Mouse (Mus musculus) embryonic stem cell, embryonic (primary cell): Measurements from ENCODE around the gene Lipt1.

Experiments
- CTCF ChIA-PET, 4 experiments: fragments of 300-600 bp in 2 of 4; fragments of 350-600 bp in 2 of 4; sonication (Branson Sonifier 250); formaldehyde crosslinking; loops; one replicate each; lab custom pipeline; 2022; ENCODE audit warnings: inconsistent platforms in 2 of 4; lab: Charles Lee
- POLR2A ChIA-PET, 4 experiments: fragments of 300-600 bp in 2 of 4; fragments of 350-600 bp in 2 of 4; sonication (Branson Sonifier 250); formaldehyde crosslinking; loops; one replicate each; lab custom pipeline; 2022; ENCODE audit warnings: antibody characterized with exemption in 4 of 4, inconsistent platforms in 1 of 4; lab: Charles Lee

Lipt1 gene

DNA sequence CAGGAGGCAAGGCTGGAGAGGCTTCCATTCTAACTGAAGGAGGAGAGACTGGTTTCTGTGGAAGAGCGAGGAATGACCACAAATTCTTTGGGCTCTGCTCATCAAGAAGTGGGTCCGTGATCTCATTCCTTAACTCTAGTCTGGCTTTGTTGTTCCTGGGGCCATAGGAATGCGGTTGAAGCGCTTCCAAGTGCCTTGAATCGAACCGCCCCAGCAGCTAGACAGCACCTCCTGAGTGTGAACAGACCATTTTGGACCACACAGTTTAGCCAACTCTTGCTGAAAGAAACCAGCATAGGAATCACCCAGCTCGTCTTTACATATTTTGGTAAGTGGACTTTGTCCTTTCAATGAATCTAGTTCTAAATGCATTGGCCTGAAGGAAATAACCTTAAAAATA, at the start of gene Lipt1:
Gene Lipt1 (plus strand): TSS at position 35 of the 400 bp plus-strand sequence.
- CTCF ChIA-PET = interaction anchor here (0.6 to 1.3 kb wide), 8 partner anchors 114 to 769 kb away, joined by 3 to 8 read pairs (median 4); partner anchors contain the start of gene 2010300C02Rik (in 1 of the 4)
- POLR2A ChIA-PET = interaction anchor here in 3 of 4 experiments (0.6 to 3.9 kb wide), 26 partner anchors 8 to 1212 kb away, joined by 3 to 18 read pairs (median 4); partner anchors contain the start of genes Mitd1 (in 2 of the 3), Mrpl30 (in 2 of the 3), 2010300C02Rik (in 1 of the 3) and Coa5 (in 1 of the 3)

DNA sequence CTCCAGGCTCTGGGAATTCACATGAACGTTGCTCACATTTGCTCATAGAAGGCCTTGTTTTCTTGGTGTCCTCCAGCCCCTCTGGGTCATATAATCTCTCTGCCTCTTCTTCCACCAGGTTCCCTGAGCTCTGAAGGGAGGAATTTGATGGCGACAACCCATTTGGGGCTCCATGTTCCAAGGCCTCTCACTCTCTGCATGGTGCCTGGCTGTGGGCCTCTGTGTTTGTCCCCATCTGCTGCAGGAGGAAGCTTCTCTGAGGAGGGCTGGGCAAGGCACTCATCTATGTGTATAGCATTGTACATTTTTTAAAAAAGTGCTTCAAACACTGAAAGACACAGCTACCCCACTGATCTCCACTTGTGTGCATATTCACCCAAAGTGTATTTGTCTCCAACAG, 39.9 kb upstream of the Lipt1 start:
- POLR2A ChIA-PET = interaction anchor here in 1 of 4 experiments (1.0 kb wide), 1 partner anchor 90 kb away, joined by 3 read pairs; no protein-coding TSS in a partner anchor
- CTCF ChIA-PET = no interaction called here

- ChIA-PET POLR2A (interaction anchor here in 1 of 4 experiments (0.6 to 0.9 kb wide), 4 partner anchors 191 to 691 kb away, joined by 3 read pairs; no protein-coding TSS in a partner anchor), CTCF (no interaction called here)
Observed at GRCm38 (mm10) chr1:37846878-37847277, 24.7 kb upstream of the Lipt1 start.

DNA sequence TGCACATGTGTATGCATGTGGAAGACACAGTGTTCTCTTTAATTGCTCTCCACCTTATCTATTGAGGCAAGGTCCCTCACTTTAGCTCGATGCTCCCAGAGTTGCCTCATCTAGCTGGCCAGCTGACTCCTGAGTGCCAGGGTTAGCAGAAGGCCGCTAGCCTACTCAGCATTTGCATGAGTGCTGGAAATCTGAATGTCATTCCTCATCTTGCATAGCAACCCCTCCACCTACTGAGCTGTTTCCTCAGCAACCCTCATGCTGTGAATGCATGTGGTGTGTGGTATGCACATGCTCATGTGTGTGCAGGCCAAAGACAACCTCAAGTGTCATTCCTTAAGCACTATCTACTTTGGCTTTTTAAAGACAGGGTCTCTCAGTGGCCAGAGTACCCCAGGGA, 20.8 kb upstream of the Lipt1 start:
- ChIA-PET CTCF (no interaction called here), POLR2A (no interaction called here)

DNA sequence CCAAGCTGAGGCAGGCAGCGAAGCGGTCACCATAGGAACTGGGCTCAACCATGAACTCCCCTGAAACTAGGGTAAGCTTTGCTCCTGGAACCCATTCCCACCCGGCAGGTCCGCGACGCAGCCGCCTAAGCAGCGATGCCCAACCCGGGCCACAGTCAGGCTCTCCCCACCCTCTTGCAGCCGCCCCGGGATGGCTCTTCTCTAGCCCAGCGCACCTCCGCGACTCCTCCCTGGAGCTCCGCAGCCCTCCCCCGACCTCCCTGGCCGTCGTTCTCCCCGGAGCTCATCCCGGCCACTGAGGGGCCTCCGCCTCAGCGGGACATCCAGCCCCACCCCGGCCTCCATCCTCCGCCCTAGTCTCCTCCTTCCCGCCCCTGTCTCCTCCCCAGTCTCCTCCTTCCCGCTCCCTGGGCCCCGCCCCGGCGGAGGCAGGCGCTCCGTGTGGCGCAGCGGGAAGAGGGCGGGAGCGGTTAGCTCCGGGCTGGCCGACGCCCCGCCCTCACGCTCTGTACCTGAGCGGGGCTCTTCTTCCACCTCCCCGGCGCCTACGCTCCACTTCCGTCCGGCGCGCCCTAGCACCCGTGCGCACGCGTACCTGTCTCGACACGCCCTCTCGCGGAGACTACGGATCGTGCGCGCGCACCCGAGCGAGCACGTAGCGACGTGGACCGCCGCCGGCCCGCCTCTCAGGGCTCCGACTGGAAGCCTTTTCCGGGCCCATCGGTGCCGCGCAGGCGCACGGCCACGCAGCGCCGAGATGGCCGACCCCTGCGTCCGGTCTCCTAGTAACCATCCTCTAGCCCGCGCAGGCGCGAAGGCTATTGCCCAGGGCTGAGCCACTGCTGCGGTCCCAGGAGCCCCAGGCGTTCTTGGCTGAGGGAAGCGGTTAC, 6.8 kb upstream of the Lipt1 start:
- ChIA-PET CTCF (interaction anchor here in 3 of 4 experiments (0.5 to 1.9 kb wide), 18 partner anchors 39 to 1621 kb away, joined by 3 to 8 read pairs (median 4); partner anchors contain the start of genes Coa5 (in 1 of the 3) and Unc50 (in 1 of the 3)), POLR2A (interaction anchor here in 3 of 4 experiments (0.5 to 2.5 kb wide), 38 partner anchors 8 to 1810 kb away, joined by 3 to 19 read pairs (median 3); partner anchors contain the start of genes Mitd1 (in 3 of the 3), Mrpl30 (in 3 of the 3), Coa5 (in 2 of the 3) and Unc50 (in 2 of the 3))

GRCm38 (mm10) chr1:37865401-37866215, 5.9 kb upstream of the Lipt1 start:
- ChIA-PET POLR2A (interaction anchor here in 3 of 4 experiments (0.6 to 2.5 kb wide), 24 partner anchors 10 to 653 kb away, joined by 3 to 19 read pairs (median 4); partner anchors contain the start of genes Coa5 (in 2 of the 3), Mitd1 (in 2 of the 3), Mrpl30 (in 2 of the 3) and Unc50 (in 2 of the 3)), CTCF (interaction anchor here in 3 of 4 experiments (0.5 to 1.9 kb wide), 11 partner anchors 38 to 1619 kb away, joined by 3 to 8 read pairs (median 4); no protein-coding TSS in a partner anchor)

GRCm38 (mm10) chr1:37866286-37866685, 5.3 kb upstream of the Lipt1 start, which contains the start of gene Tsga10:
Gene Tsga10, minus strand, starts transcription at chr1:37866429.
- CTCF ChIA-PET = interaction anchor here in 1 of 4 experiments (1.0 to 1.3 kb wide), 2 partner anchors 175 to 219 kb away, joined by 3 to 4 read pairs; no protein-coding TSS in a partner anchor
- POLR2A ChIA-PET = interaction anchor here in 2 of 4 experiments (0.6 to 2.5 kb wide), 3 partner anchors 25 to 402 kb away, joined by 3 to 10 read pairs (median 3); partner anchors contain the start of genes Mitd1 (in 1 of the 2) and Mrpl30 (in 1 of the 2)

DNA sequence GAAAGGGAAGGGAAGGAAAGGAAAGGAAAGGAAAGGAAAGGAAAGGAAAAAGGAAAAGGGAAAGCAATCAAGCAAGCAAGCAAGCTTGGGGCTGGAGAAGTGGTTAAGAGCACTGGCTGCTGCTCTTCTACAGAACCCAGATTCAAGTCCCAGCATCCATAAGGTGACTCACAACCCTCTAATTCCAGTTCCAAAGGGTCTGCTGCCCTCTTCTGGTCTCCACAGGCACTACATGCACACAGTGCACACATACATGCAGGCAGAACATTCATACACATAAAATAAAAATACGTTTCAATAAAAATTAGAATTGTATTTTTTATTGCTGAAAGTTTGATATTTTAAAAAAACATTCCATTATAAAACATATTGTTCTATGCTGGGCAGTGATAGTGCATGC, 4.5 kb upstream of the Lipt1 start:
- CTCF ChIA-PET = interaction anchor here in 1 of 4 experiments (1.0 to 1.3 kb wide), 2 partner anchors 176 to 220 kb away, joined by 3 to 4 read pairs; no protein-coding TSS in a partner anchor

DNA sequence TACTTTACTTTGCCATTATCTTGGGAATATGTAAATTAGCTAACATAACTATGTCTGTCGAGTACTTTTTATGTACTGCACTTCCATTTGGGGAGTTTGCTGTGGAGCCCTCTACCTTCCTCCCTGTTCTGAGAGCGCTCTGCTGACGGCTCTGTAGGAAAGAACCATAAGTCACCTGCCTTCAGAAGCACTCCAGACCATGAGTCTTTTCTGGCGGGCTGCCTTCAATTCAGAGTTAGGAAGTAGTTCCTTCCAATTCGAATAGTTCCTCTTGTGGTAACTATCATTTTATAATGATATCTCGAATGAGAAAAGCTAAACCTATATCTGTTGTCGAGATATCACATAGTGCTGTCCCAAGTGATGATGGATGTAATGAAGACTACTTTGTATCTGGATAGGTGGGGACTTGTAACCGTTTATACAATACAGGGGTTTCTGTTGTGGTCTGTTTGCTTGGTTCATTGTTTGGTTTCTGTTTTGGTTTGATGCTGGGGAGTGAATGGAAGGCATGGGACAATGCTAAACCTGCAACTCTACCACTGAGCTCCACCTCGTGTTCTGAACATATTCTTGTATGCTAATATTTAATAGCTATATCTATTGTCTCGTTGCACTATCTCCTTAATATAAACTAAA, 3.7 kb upstream of the Lipt1 start:
- ChIA-PET CTCF (interaction anchor here in 1 of 4 experiments (0.5 kb wide), 1 partner anchor 113 kb away, joined by 3 read pairs; no protein-coding TSS in a partner anchor), POLR2A (interaction anchor here in 1 of 4 experiments (0.6 to 1.0 kb wide), 2 partner anchors 34 to 146 kb away, joined by 3 to 4 read pairs; no protein-coding TSS in a partner anchor)

More for the DNA sequence above, 4.5 kb upstream of the Lipt1 start:
- POLR2A ChIA-PET = interaction anchor here in 2 of 4 experiments (0.6 to 1.2 kb wide), 4 partner anchors 25 to 402 kb away, joined by 3 read pairs; no protein-coding TSS in a partner anchor

DNA sequence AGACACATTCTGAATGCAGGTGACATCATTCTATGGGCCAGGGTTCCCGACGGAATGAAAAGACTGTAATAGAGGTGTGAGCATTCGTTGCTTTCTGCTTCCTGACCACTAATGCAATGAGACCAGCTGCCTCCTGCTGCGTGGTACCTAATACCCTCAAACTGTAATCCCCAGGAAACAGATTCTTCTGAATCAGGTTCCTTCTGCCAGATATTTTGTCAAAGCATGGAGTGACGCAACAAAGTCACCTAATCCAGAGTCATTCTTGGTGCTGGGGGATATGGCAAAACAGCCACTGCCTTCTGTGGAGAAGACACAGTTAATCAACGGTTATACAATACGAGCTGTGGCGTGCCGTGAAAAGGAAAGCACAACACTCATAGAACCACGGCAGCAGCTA, 2.9 kb upstream of the Lipt1 start:
- POLR2A ChIA-PET = interaction anchor here in 1 of 4 experiments (0.6 to 1.0 kb wide), 2 partner anchors 33 to 145 kb away, joined by 3 to 4 read pairs; no protein-coding TSS in a partner anchor
- CTCF ChIA-PET = interaction anchor here in 1 of 4 experiments (0.5 kb wide), 1 partner anchor 112 kb away, joined by 3 read pairs; no protein-coding TSS in a partner anchor

- ChIA-PET POLR2A (interaction anchor here in 2 of 4 experiments (1.4 to 3.9 kb wide), 2 partner anchors 15 to 21 kb away, joined by 4 to 18 read pairs; partner anchors contain the start of genes Mitd1 (in 1 of the 2) and Mrpl30 (in 1 of the 2)), CTCF (no interaction called here)
Observed at GRCm38 (mm10) chr1:37869362-37869761, 2.2 kb upstream of the Lipt1 start.

- ChIA-PET POLR2A (interaction anchor here in 3 of 4 experiments (0.6 to 3.9 kb wide), 27 partner anchors 8 to 1212 kb away, joined by 3 to 18 read pairs (median 4); partner anchors contain the start of genes Mitd1 (in 2 of the 3), Mrpl30 (in 2 of the 3), 2010300C02Rik (in 1 of the 3) and Coa5 (in 1 of the 3)), CTCF (interaction anchor here in 3 of 4 experiments (0.6 to 1.3 kb wide), 9 partner anchors 31 to 770 kb away, joined by 3 to 8 read pairs (median 4); no protein-coding TSS in a partner anchor)
Observed at GRCm38 (mm10) chr1:37872131-37873067, 861 bp downstream of the Lipt1 start.

- ChIA-PET CTCF (interaction anchor here in 2 of 4 experiments (0.7 to 1.1 kb wide), 2 partner anchors 30 to 577 kb away, joined by 3 to 7 read pairs; no protein-coding TSS in a partner anchor), POLR2A (interaction anchor here in 3 of 4 experiments (1.0 to 3.9 kb wide), 12 partner anchors 8 to 127 kb away, joined by 3 to 18 read pairs (median 6); partner anchors contain the start of genes Mitd1 (in 1 of the 3) and Mrpl30 (in 1 of the 3))
Observed at GRCm38 (mm10) chr1:37873157-37873556, 1.6 kb downstream of the Lipt1 start.

- CTCF ChIA-PET = no interaction called here
- POLR2A ChIA-PET = interaction anchor here in 1 of 4 experiments (2.2 kb wide), 1 partner anchor 11 kb away, joined by 5 read pairs; no protein-coding TSS in a partner anchor
Observed at GRCm38 (mm10) chr1:37877736-37878460, 6.4 kb downstream of the Lipt1 start.
